Mouse (Mus musculus): ENCODE measurements around the gene Sdhaf3.

- TF ChIP-seq CTCF (IDR thresholded peaks at IDR 0.05; ENCODE audit: extremely low read depth, insufficient read length, insufficient replicate concordance, low read depth, low read length) (peak; percentile 29; the same call in 1 of the 2 replicates), POLR2A (IDR thresholded peaks at IDR 0.05; ENCODE audit: low read depth, low read length) (no peak)
These were observed 13.0 kb upstream of the Sdhaf3 start for GRCm38 (mm10) chr6:6942813-6943212.
